Mouse (Mus musculus) ES-E14 (cell line): Measurements from ENCODE around the gene Eif2b3.

Source experiments
- CHD2 ChIP-seq: IDR thresholded peaks from 2 replicates; pipeline ENCODE4 v1.6.1; 2014; ENCODE audit warnings: mild to moderate bottlenecking, low read depth, low read length, inconsistent platforms
- ZC3H11A ChIP-seq: IDR thresholded peaks from 2 replicates; pipeline ENCODE4 v1.6.1; 2012; ENCODE audit warnings: low read depth, mild to moderate bottlenecking, inconsistent platforms, low read length, borderline replicate concordance
- ZNF384 ChIP-seq: IDR thresholded peaks from 2 replicates; pipeline ENCODE4 v1.6.1; 2012; ENCODE audit warnings: low read depth, low read length, inconsistent platforms

GRCm38 (mm10) chr4:116995131-116995797, 23.9 kb upstream of the Eif2b3 start, which contains the start of gene Hectd3:
- no peak for TF ChIP-seq ZC3H11A
- no peak for TF ChIP-seq CHD2
- TF ChIP-seq ZNF384 = no peak
